Mouse (Mus musculus) kidney, embryonic 14.5 days (tissue): ENCODE measurements around the gene Lgals8. TPM values are rescaled to one million over a fixed set of nuclear protein-coding genes. Genes with fewer than 3 reads are reported as not detected.

Source experiments
- ATAC-seq: fragments of 200-750 bp; cut with Nextera tagmentation; 2 replicates; pipeline ENCODE4 v1.8.0; 2017; ENCODE audit warnings: moderate number of reproducible peaks, mild to moderate bottlenecking, moderate TSS enrichment, moderate library complexity; ENCODE audit not compliant: low FRiP score, low TSS enrichment
- H3K27ac ChIP-seq: fragments of 300-500 bp; sonication (generic); 2 replicates; pipeline ENCODE4 v1.5.1; 2014; ENCODE audit warnings: low read depth, mild to moderate bottlenecking, low read length, moderate library complexity, mixed read lengths
- H3K27me3 ChIP-seq: fragments of 300-500 bp; sonication (generic); 2 replicates; pipeline ENCODE4 v1.6.1; 2014; ENCODE audit warnings: mild to moderate bottlenecking, low read length; ENCODE audit not compliant: control insufficient read depth, insufficient read depth
- H3K36me3 ChIP-seq: fragments of 300-500 bp; sonication (generic); 2 replicates; pipeline ENCODE4 v1.6.1; 2014; ENCODE audit warnings: low read length, mixed read lengths; ENCODE audit not compliant: control insufficient read depth, insufficient read depth
- H3K4me1 ChIP-seq: fragments of 300-500 bp; sonication (generic); 2 replicates; pipeline ENCODE4 v1.6.1; 2014; ENCODE audit warnings: low read length, mixed read lengths; ENCODE audit not compliant: control insufficient read depth, insufficient read depth
- H3K4me2 ChIP-seq: fragments of 300-500 bp; sonication (generic); replicated peaks from 2 replicates; pipeline ENCODE4 v1.6.1; 2014; ENCODE audit warnings: low read depth, mild to moderate bottlenecking, low read length
- H3K4me3 ChIP-seq: fragments of 300-500 bp; sonication (generic); 2 replicates; pipeline ENCODE4 v1.5.1; 2014; ENCODE audit warnings: mild to moderate bottlenecking, low read length
- H3K9ac ChIP-seq: fragments of 300-500 bp; sonication (generic); 2 replicates; pipeline ENCODE4 v1.6.1; 2014; ENCODE audit warnings: low read depth, mild to moderate bottlenecking, low read length, moderate library complexity
- H3K9me3 ChIP-seq: fragments of 300-500 bp; sonication (generic); 2 replicates; pipeline ENCODE4 v1.6.1; 2016; ENCODE audit warnings: low read length; ENCODE audit not compliant: control insufficient read depth
- WGBS: fragments of 180-500 bp; shearing (Covaris S2); extraction: QIAGEN DNeasy Blood & Tissue Kit; methylation state at CpG from one replicate; pipeline ENCODE4 v1.1.7; 2014; 5-methylcytosine and 5-hydroxymethylcytosine counted together
- polyA plus RNA-seq: library from polyadenylated mRNA; unstranded; fragments of >200 nt; fragmentation: Nextera tagmentation; extraction: Ambion mirVana; gene quantifications from 2 replicates; pipeline ENCODE4 v1.2.1, GENCODE M21; 2014

Gene Lgals8
- polyA plus RNA-seq, 1 experiment from 2014 or later, result 19.2 TPM

DNA sequence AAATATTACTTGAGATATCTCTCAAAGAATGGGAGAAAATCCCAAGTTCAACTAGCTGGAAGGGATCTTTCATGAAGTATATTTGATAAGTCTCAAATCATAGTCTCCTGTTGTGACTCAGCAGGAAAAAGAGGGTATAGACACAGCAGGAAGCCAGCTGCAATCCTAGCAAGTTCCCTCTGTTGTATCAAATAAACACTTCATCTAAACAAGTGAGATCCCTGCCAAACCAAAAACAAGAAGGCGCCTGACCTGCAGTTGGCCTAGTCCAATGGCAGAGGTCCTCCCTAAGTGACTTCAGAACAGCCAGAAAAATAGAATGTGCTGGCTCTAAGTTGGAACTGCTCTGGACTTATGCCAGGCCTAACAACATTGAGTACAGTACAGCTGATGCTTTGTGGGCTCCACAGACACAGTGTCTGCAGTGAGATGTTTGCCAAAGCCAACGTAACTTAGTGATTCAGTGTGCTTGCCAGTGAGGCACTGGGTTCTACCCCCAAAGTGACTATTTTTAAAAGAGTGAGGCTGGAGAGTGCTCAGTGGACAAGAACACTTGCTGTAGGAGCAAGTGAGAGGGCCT lies 22.6 kb downstream of the Lgals8 start:
- no peaks in the 10 kb centered on the region for H3K9me3 ChIP-seq
- 90% methylated on average over 2 of the region's 2 CpGs for WGBS
- H3K36me3 ChIP-seq, result peaks cover 31% of the 10 kb centered on the region; the same call in 1 of the 2 replicates
- no peak overlapping the region for H3K4me2 ChIP-seq
- H3K4me1 ChIP-seq, result no peaks in the 10 kb centered on the region
- no peak overlapping the region for H3K4me3 ChIP-seq
- no peak overlapping the region for H3K9ac ChIP-seq
- no peak for ATAC-seq
- H3K27me3 ChIP-seq, result no peaks in the 10 kb centered on the region
- H3K27ac ChIP-seq, result no peak overlapping the region

GRCm38 (mm10) chr13:12440813-12441212 lies 23.9 kb downstream of the Lgals8 start:
- H3K4me1 ChIP-seq, result no peaks in the 10 kb centered on the region
- no peak overlapping the region for H3K4me3 ChIP-seq
- ATAC-seq, result no peak
- WGBS, result 94% methylated on average over 6 of the region's 6 CpGs
- no peak overlapping the region for H3K27ac ChIP-seq
- no peaks in the 10 kb centered on the region for H3K27me3 ChIP-seq
- H3K4me2 ChIP-seq, result no peak overlapping the region
- H3K9me3 ChIP-seq, result no peaks in the 10 kb centered on the region
- peaks cover 40% of the 10 kb centered on the region for H3K36me3 ChIP-seq
- no peak overlapping the region for H3K9ac ChIP-seq

- H3K4me2 ChIP-seq, result no peak overlapping the region
- no peaks in the 10 kb centered on the region for H3K4me1 ChIP-seq
- H3K9ac ChIP-seq, result no peak overlapping the region
- peaks cover 52% of the 10 kb centered on the region for H3K36me3 ChIP-seq
- no peak for ATAC-seq
- H3K4me3 ChIP-seq, result no peak overlapping the region
- 95% methylated on average over 3 of the region's 3 CpGs for WGBS
- H3K9me3 ChIP-seq, result no peaks in the 10 kb centered on the region
- H3K27ac ChIP-seq, result no peak overlapping the region
- no peaks in the 10 kb centered on the region for H3K27me3 ChIP-seq
Observed at GRCm38 (mm10) chr13:12439586-12439985, 25.2 kb downstream of the Lgals8 start.

DNA sequence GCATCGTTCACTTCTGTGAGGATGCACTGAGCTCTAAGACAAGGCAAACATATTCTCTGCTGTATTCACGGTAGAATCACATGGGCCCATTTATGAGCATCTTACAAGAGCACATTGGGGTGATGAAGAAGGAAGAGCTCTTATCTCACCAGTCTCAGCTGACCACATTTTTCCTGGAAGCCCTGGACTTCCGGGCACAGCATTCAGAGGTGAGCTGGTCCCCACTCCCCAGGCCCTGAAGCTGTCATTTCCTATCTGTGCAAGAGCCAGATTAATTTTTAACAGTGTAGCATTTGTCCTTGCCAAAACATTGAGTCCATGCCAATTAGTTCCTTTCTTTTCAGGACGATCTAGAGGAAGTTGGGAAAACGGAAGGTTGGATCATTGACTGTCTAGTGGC lies 30.9 kb downstream of the Lgals8 start:
- Histone ChIP-seq H3K9ac (no peak overlapping the region), H3K27ac (no peak overlapping the region), H3K4me1 (no peaks in the 10 kb centered on the region), H3K4me2 (no peak overlapping the region), H3K36me3 (peaks cover 85% of the 10 kb centered on the region), H3K4me3 (no peak overlapping the region), H3K9me3 (no peaks in the 10 kb centered on the region), H3K27me3 (no peaks in the 10 kb centered on the region)
- WGBS, result 85% methylated on average over 5 of the region's 5 CpGs
- ATAC-seq, result no peak

GRCm38 (mm10) chr13:12428556-12428955 lies 36.2 kb downstream of the Lgals8 start:
- H3K36me3 ChIP-seq, result peaks cover 87% of the 10 kb centered on the region
- ATAC-seq, result no peak

GRCm38 (mm10) chr13:12420596-12420995 lies 44.1 kb downstream of the Lgals8 start:
- no peaks in the 10 kb centered on the region for H3K9me3 ChIP-seq
- peaks cover 87% of the 10 kb centered on the region for H3K36me3 ChIP-seq
- no peak overlapping the region for H3K27ac ChIP-seq
- no peak for ATAC-seq
- H3K9ac ChIP-seq, result no peak overlapping the region
- H3K27me3 ChIP-seq, result no peaks in the 10 kb centered on the region
- no peaks in the 10 kb centered on the region for H3K4me1 ChIP-seq
- WGBS, result 94% methylated on average over 9 of the region's 9 CpGs
- no peak overlapping the region for H3K4me3 ChIP-seq
- no peak overlapping the region for H3K4me2 ChIP-seq

More at GRCm38 (mm10) chr13:12428556-12428955, 36.2 kb downstream of the Lgals8 start:
- H3K9me3 ChIP-seq, result no peaks in the 10 kb centered on the region
- H3K27ac ChIP-seq, result no peak overlapping the region
- H3K27me3 ChIP-seq, result no peaks in the 10 kb centered on the region
- no peak overlapping the region for H3K9ac ChIP-seq
- 94% methylated on average over 13 of the region's 13 CpGs for WGBS
- H3K4me1 ChIP-seq, result no peaks in the 10 kb centered on the region
- no peak overlapping the region for H3K4me2 ChIP-seq
- no peak overlapping the region for H3K4me3 ChIP-seq

DNA sequence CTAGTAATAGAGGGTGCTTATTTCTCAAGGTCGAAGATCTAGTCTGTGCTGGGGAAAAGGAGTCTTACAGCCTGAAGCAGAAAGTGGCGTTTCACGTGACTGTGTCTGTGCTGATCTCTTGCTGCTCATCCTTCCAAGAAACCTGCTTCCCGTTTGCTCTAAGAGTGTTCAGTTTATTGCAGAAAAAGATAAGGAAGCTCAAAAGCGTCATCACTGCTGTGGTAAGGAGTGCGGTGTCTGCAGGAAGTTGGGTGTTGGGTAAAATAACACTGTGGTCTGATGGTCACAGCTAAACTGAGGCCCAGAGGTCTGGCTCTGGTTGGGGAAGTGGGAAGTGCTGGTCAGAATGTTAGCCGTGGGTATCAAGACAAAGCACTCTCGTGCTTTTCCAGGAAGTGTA lies 52.7 kb downstream of the Lgals8 start:
- Histone ChIP-seq H3K4me3 (no peak overlapping the region), H3K4me1 (no peaks in the 10 kb centered on the region), H3K4me2 (no peak overlapping the region), H3K27me3 (no peaks in the 10 kb centered on the region), H3K9ac (no peak overlapping the region), H3K36me3 (peaks cover 72% of the 10 kb centered on the region), H3K9me3 (no peaks in the 10 kb centered on the region), H3K27ac (no peak overlapping the region)
- WGBS, result 86% methylated on average over 8 of the region's 8 CpGs
- ATAC-seq, result no peak

- 92% methylated on average over 9 of the region's 9 CpGs for WGBS
- no peaks in the 10 kb centered on the region for H3K27me3 ChIP-seq
- H3K4me3 ChIP-seq, result no peak overlapping the region
- H3K27ac ChIP-seq, result no peak overlapping the region
- ATAC-seq, result no peak
- no peak overlapping the region for H3K9ac ChIP-seq
- no peaks in the 10 kb centered on the region for H3K4me1 ChIP-seq
- peaks cover 71% of the 10 kb centered on the region for H3K36me3 ChIP-seq
- no peaks in the 10 kb centered on the region for H3K9me3 ChIP-seq
- no peak overlapping the region for H3K4me2 ChIP-seq
Observed at GRCm38 (mm10) chr13:12408343-12409066, 56.2 kb downstream of the Lgals8 start.

- H3K4me3 ChIP-seq, result peak overlapping the region; percentile 91
- no peaks in the 10 kb centered on the region for H3K9me3 ChIP-seq
- H3K9ac ChIP-seq, result peak overlapping the region; percentile 62
- peak; percentile 32 for ATAC-seq
- peak overlapping the region; percentile 91 for H3K4me2 ChIP-seq
- peaks cover 23% of the 10 kb centered on the region; the same call in 1 of the 2 replicates for H3K36me3 ChIP-seq
- peaks cover 7% of the 10 kb centered on the region for H3K4me1 ChIP-seq
- no peak overlapping the region for H3K27ac ChIP-seq
- under 1% methylated on average over 23 of the region's 23 CpGs for WGBS
- no peaks in the 10 kb centered on the region for H3K27me3 ChIP-seq
Observed at GRCm38 (mm10) chr13:12395571-12395970, 69.2 kb downstream of the Lgals8 start.
